Mouse (Mus musculus) MEL (cell line): Measurements from ENCODE around the gene Hoxa9. TPM values are rescaled to one million over a fixed set of nuclear protein-coding genes. Genes with fewer than 3 reads are reported as not detected.

Source experiments
- DNase-seq: peaks from one replicate; pipeline ENCODE4 v3.0.0; 2011; ENCODE audit warnings: low read depth, low spot score
- H3K27ac ChIP-seq: 2 replicates; pipeline ENCODE4 v1.5.1; 2012; ENCODE audit warnings: low read depth, mild to moderate bottlenecking, control low read depth, low read length, moderate library complexity; ENCODE audit not compliant: control insufficient read depth
- H3K27me3 ChIP-seq, 2 experiments: fragments of 150-350 bp in 1 of 2; sonication (generic) in 1 of 2; 2 replicates each; pipeline ENCODE4 v1.6.1; 2012; ENCODE audit warnings: low read length in 2 of 2, mild to moderate bottlenecking in 2 of 2, improper control_type of control experiment in 1 of 2, moderate library complexity in 1 of 2; ENCODE audit not compliant: insufficient read depth in 2 of 2, control insufficient read depth in 1 of 2
- H3K36me3 ChIP-seq, 2 experiments: 2 replicates each; pipeline ENCODE4 v1.6.1; 2012 to 2014; ENCODE audit warnings: low read length in 2 of 2, improper control_type of control experiment in 1 of 2, inconsistent platforms in 1 of 2, mild to moderate bottlenecking in 1 of 2; ENCODE audit not compliant: insufficient read depth in 2 of 2, control insufficient read depth in 1 of 2
- H3K4me1 ChIP-seq, 2 experiments: fragments of 150-350 bp in 1 of 2; sonication (generic) in 1 of 2; 2 replicates each; pipeline ENCODE4 v1.6.1; 2012; ENCODE audit warnings: low read length in 2 of 2, improper control_type of control experiment in 1 of 2, mild to moderate bottlenecking in 1 of 2; ENCODE audit not compliant: insufficient read depth in 2 of 2, control insufficient read depth in 1 of 2
- H3K4me3 ChIP-seq, 2 experiments: fragments of 150-350 bp in 1 of 2; sonication (generic) in 1 of 2; 2 replicates each; pipeline ENCODE4 v1.5.1; 2012; ENCODE audit warnings: low read depth in 2 of 2, low read length in 2 of 2, mild to moderate bottlenecking in 2 of 2, moderate library complexity in 2 of 2, control low read depth in 1 of 2, improper control_type of control experiment in 1 of 2; ENCODE audit not compliant: control insufficient read depth in 1 of 2, insufficient read depth in 1 of 2
- H3K79me2 ChIP-seq: 2 replicates; pipeline ENCODE4 v1.6.1; 2012; ENCODE audit warnings: mild to moderate bottlenecking, low read length, moderate library complexity; ENCODE audit not compliant: control insufficient read depth, poor library complexity, insufficient read depth
- H3K9ac ChIP-seq: 2 replicates; pipeline ENCODE4 v1.6.1; 2012; ENCODE audit warnings: low read depth, mild to moderate bottlenecking, control low read depth, low read length, moderate library complexity; ENCODE audit not compliant: control insufficient read depth, poor library complexity, severe bottlenecking
- H3K9me3 ChIP-seq: fragments of 150-350 bp; sonication (generic); replicated peaks from 2 replicates; pipeline ENCODE4 v1.6.1; 2012; ENCODE audit warnings: mild to moderate bottlenecking, low read length, improper control_type of control experiment, moderate library complexity; ENCODE audit not compliant: insufficient read depth
- CHD2 ChIP-seq: IDR thresholded peaks from 2 replicates; pipeline ENCODE4 v1.6.1; 2011; ENCODE audit warnings: low read length, improper control_type of control experiment
- EP300 ChIP-seq, 2 experiments: IDR thresholded peaks; 2 replicates each; pipeline ENCODE4 v1.6.1; 2011; ENCODE audit warnings: improper control_type of control experiment in 2 of 2, low read length in 2 of 2, low read depth in 1 of 2, mild to moderate bottlenecking in 1 of 2
- GATA1 ChIP-seq: IDR thresholded peaks from 2 replicates; pipeline ENCODE4 v1.6.1; 2011; ENCODE audit warnings: low read depth, low read length, improper control_type of control experiment
- JUND ChIP-seq: IDR thresholded peaks from 2 replicates; pipeline ENCODE4 v1.6.1; 2011; ENCODE audit warnings: low read depth, mild to moderate bottlenecking, improper control_type of control experiment, low read length
- MAFK ChIP-seq: IDR thresholded peaks from 2 replicates; pipeline ENCODE4 v1.6.1; 2011; ENCODE audit warnings: low read depth, mild to moderate bottlenecking, low read length, improper control_type of control experiment, borderline replicate concordance
- MAZ ChIP-seq: IDR thresholded peaks from 2 replicates; pipeline ENCODE4 v1.6.1; 2012; ENCODE audit warnings: low read depth, mild to moderate bottlenecking, inconsistent platforms, low read length, improper control_type of control experiment
- MXI1 ChIP-seq: IDR thresholded peaks from 2 replicates; pipeline ENCODE4 v1.6.1; 2011; ENCODE audit warnings: mild to moderate bottlenecking, low read depth, low read length, improper control_type of control experiment
- MYB ChIP-seq: IDR thresholded peaks from 2 replicates; pipeline ENCODE4 v1.6.1; 2011; ENCODE audit warnings: mild to moderate bottlenecking, low read depth, low read length, improper control_type of control experiment
- MYC ChIP-seq: IDR thresholded peaks from 2 replicates; pipeline ENCODE4 v1.6.1; 2011; ENCODE audit warnings: low read depth, mild to moderate bottlenecking, low read length, improper control_type of control experiment, moderate library complexity
- NELFE ChIP-seq: IDR thresholded peaks from 2 replicates; pipeline ENCODE4 v1.6.1; 2011; ENCODE audit warnings: low read depth, low read length, improper control_type of control experiment
- NRF1 ChIP-seq: IDR thresholded peaks from 2 replicates; pipeline ENCODE4 v1.6.1; 2014; ENCODE audit warnings: low read depth, mild to moderate bottlenecking, inconsistent platforms, low read length, improper control_type of control experiment, moderate library complexity; ENCODE audit not compliant: poor library complexity, insufficient read depth, severe bottlenecking
- POLR2AphosphoS2 ChIP-seq: IDR thresholded peaks from 2 replicates; pipeline ENCODE4 v1.6.1; 2011; ENCODE audit warnings: low read length, improper control_type of control experiment
- RAD21 ChIP-seq: IDR thresholded peaks from 2 replicates; pipeline ENCODE4 v1.6.1; 2011; ENCODE audit warnings: mild to moderate bottlenecking, low read depth, low read length, improper control_type of control experiment
- SIN3A ChIP-seq: IDR thresholded peaks from 2 replicates; pipeline ENCODE4 v1.6.1; 2012; ENCODE audit warnings: low read length, improper control_type of control experiment, inconsistent platforms
- UBTF ChIP-seq: IDR thresholded peaks from 2 replicates; pipeline ENCODE4 v1.6.1; 2012; ENCODE audit warnings: low read depth, mild to moderate bottlenecking, inconsistent platforms, low read length, improper control_type of control experiment, moderate library complexity, borderline replicate concordance; ENCODE audit not compliant: insufficient read depth
- USF1 ChIP-seq: IDR thresholded peaks from 2 replicates; pipeline ENCODE4 v1.6.1; 2014; ENCODE audit warnings: low read depth, mild to moderate bottlenecking, inconsistent platforms, low read length, improper control_type of control experiment, moderate library complexity
- ZKSCAN1 ChIP-seq: IDR thresholded peaks from 2 replicates; pipeline ENCODE4 v1.6.1; 2012; ENCODE audit warnings: low read depth, mild to moderate bottlenecking, inconsistent platforms, low read length, improper control_type of control experiment, moderate library complexity
- ZNF384 ChIP-seq: IDR thresholded peaks from 2 replicates; pipeline ENCODE4 v1.6.1; 2012; ENCODE audit warnings: low read depth, mild to moderate bottlenecking, inconsistent platforms, low read length, improper control_type of control experiment
- polyA plus RNA-seq, 2 experiments: library from polyadenylated mRNA; stranded (reverse) in 1 of 2; unstranded in 1 of 2; fragments of >175 nt in 1 of 2; fragments of >200 nt in 1 of 2; gene quantifications; 2 replicates each; pipeline versions ENCODE4 v1.2.1 to v1.2.4; 2012; ENCODE audit warnings: low replicate concordance in 2 of 2, low read depth in 1 of 2; ENCODE audit not compliant: insufficient read length in 2 of 2, insufficient read depth in 1 of 2, missing spikeins in 1 of 2
- total RNA-seq: library from RNA; depleted of rRNA; stranded (reverse); fragments of 300-350 nt; gene quantifications from 2 replicates; pipeline ENCODE4 v1.2.3, GENCODE M21; 2012

The Hoxa9 gene
- total and polyA plus RNA-seq, 3 experiments, result not detected

GRCm38 (mm10) chr6:52208072-52208867 lies 22.6 kb downstream of the Hoxa9 start, which contains the start of gene Hoxa6:
Gene Hoxa6, minus strand, starts transcription at chr6:52208722.
- H3K4me3 ChIP-seq, result no peak within 1 kb of the TSS
- no peaks in the 10 kb centered on the region for H3K9me3 ChIP-seq
- no peak within 1 kb of the TSS for H3K9ac ChIP-seq
- no peak for DNase-seq
- TF ChIP-seq ZNF384, result no peak
- no peak for TF ChIP-seq MAZ
- no peak for TF ChIP-seq MXI1
- TF ChIP-seq NRF1, result no peak
- no peak for TF ChIP-seq MYC
- TF ChIP-seq, all 39 proteins: peak for 0
- H3K4me1 ChIP-seq, result no peaks in the 10 kb centered on the region
- no peak within 1 kb of the TSS for H3K27ac ChIP-seq
- H3K27me3 ChIP-seq, result no peaks in the 10 kb centered on the region
- no peaks in the 10 kb centered on the region for H3K36me3 ChIP-seq
- no peaks in the 10 kb centered on the region for H3K79me2 ChIP-seq

DNA sequence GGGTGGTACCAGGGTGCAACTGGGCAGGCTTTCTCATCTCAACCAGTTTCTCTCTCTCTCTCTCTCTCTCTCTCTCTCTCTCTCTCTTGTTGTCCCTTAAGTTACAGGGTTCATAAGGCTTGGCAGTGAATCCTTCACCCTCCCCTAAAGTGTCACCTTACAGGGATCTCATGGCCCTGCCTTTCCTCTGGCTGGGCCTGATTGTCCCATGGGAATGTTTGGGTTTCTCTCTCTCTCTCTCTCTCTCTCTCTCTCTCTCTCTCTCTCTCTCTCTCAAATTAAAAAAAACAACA lies 23.3 kb downstream of the Hoxa9 start:
- H3K79me2 ChIP-seq, result no peaks in the 10 kb centered on the region
- no peak overlapping the region for H3K27ac ChIP-seq
- no peak overlapping the region for H3K4me3 ChIP-seq
- TF ChIP-seq MYB, result no peak
- TF ChIP-seq EP300 (IDR thresholded peaks at IDR 0.05; ENCODE audit: low read depth in 1 of 2, low read length in 2 of 2), result no peak
- no peak for TF ChIP-seq MAFK
- no peak for TF ChIP-seq USF1
- TF ChIP-seq GATA1, result no peak
- TF ChIP-seq ZKSCAN1, result no peak
- no peak for TF ChIP-seq NELFE
- no peak for TF ChIP-seq ZNF384
- no peak for TF ChIP-seq UBTF
- TF ChIP-seq JUND, result no peak
- TF ChIP-seq RAD21, result no peak
- TF ChIP-seq MXI1, result no peak
- TF ChIP-seq CHD2, result no peak
- TF ChIP-seq SIN3A, result no peak
- no peak for TF ChIP-seq POLR2AphosphoS2
- H3K4me1 ChIP-seq, result no peaks in the 10 kb centered on the region
- no peaks in the 10 kb centered on the region for H3K36me3 ChIP-seq
- no peak for DNase-seq
- no peak overlapping the region for H3K9ac ChIP-seq
- H3K27me3 ChIP-seq, result no peaks in the 10 kb centered on the region
- H3K9me3 ChIP-seq, result no peaks in the 10 kb centered on the region
